Mouse (Mus musculus): ENCODE results near the gene Cybrd1.

Cybrd1 gene

GRCm38 (mm10) chr2:71168461-71169021 lies 50.8 kb downstream of the Cybrd1 start:
- no peak for DNase-seq (ENCODE audit: low read depth, low spot score)

- no peak for DNase-seq (ENCODE audit: low read depth, low spot score)
Measured at GRCm38 (mm10) chr2:71173031-71173430, 55.3 kb downstream of the Cybrd1 start.

DNA sequence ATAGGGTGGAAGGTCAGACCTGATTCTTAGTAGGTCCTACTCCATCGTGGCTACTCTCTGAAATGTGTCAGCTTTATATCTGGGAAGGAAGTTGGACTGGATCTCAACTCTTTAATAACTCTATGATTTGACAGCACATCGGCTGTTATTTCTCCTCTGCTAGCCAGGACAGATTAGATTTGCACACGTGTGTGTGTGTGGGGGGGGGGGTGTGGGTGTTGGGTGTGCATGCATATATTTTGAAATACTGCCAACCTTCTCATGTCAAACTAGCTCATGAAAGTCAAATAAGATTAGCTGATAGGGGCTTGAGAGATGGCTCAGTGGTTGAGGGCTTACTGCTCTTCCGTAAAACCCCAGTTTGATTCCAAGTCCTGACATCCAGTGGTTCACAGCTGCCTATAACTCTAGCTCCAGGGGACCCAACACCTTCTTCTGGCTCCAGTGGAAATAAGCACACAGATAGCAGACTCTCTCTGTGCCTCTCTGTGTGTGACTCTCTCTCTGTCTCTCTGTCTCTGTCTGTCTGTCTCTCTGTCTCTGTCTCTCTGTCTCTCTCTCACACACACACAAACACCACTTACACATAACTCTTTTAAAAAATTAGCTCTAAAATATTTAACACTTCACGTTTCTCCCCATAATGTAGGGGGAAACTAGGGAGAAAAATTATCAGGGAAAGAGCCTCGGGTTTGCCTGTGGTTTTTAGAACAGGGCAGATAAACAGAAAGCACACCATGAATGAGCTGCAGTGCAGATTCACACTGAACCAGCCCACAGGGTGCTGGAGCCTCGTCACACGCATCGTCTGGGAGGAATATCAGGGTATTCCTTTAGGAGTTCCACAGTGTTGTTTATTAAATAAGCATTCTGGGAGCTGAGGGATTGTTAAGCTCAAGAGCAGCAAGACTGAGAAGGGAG lies 58.9 kb downstream of the Cybrd1 start:
- DNase-seq (ENCODE audit: low read depth, low spot score): no peak

GRCm38 (mm10) chr2:71177250-71177615 lies 59.5 kb downstream of the Cybrd1 start:
- no peak for DNase-seq (ENCODE audit: low read depth, low spot score)

DNA sequence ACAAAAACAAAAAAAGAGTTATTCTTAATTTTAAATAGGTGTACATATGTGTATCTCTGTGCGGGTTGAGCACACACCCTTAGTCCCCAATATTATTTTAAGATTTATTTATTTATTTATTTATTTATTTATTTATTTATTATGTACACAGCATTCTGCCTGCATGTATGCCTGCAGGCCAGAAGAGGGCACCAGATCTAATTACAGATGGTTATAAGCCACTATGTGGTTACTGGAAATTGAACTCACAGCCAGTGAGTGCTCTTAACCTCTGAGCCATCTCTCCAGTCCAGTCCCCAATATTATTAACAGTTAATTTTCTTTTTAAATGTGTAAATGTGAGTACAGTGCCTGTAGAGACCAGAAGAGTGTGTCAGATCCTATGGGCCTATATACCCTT lies 60.0 kb downstream of the Cybrd1 start:
- DNase-seq (ENCODE audit: low read depth, low spot score): no peak

- no peak for DNase-seq (ENCODE audit: low read depth, low spot score)
Measured at GRCm38 (mm10) chr2:71179716-71180115, 62.0 kb downstream of the Cybrd1 start.

DNA sequence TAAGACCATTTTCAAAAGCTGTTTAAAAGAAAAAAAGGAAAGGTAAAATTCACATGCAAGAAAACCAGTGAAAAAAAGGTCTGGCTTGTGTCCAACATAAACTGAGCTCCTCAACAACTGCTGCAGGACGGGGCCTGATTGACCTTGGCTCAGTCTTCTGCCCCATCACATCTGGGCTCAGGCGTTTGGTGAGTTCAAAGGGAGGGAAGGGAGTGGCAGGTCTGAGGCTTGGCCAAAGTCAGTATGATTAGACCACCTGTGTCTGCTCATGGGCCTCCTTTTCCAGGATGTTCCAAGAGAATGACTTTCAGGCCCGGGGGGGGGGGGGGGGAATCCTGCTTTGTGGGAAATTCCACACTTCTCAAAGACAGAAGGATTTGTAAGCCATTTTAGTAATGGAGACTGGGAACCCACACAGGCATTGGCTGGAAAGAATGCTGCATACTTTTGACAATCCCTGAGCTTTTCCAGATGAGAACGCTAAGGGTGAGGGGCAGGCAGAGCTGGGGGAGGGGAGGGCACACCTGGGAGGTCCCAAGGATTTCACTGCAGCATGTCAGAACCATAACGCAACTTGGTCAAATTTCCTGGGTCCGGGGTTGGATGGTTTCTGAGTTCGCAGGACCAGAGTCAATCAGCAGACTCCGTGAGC lies 63.0 kb downstream of the Cybrd1 start:
- DNase-seq (ENCODE audit: low read depth, low spot score): no peak

GRCm38 (mm10) chr2:71187950-71188349 lies 70.2 kb downstream of the Cybrd1 start:
- no peak for DNase-seq (ENCODE audit: low read depth, low spot score)

DNA sequence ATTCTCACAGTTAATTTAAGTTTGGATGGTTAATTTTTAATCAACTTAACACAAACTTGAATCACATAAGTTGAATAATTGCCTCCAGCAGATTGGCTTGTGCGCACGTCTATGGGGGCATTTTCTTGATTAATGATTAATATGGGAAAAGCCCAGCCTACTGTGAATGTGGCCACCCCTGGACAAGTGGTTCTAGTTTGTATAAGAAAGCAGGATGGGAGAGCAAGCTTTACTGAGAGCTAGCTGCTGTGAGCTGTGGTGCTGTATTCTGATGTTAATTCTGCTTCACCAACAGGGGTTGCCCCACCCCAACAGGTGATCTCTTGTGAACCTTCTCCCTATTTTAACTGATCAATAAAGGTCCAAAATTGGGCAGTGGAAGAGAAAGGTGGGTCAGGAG lies 71.1 kb downstream of the Cybrd1 start:
- DNase-seq (ENCODE audit: low read depth, low spot score): no peak

GRCm38 (mm10) chr2:71191391-71192194 lies 73.9 kb downstream of the Cybrd1 start:
- DNase-seq (ENCODE audit: low read depth, low spot score): no peak

DNA sequence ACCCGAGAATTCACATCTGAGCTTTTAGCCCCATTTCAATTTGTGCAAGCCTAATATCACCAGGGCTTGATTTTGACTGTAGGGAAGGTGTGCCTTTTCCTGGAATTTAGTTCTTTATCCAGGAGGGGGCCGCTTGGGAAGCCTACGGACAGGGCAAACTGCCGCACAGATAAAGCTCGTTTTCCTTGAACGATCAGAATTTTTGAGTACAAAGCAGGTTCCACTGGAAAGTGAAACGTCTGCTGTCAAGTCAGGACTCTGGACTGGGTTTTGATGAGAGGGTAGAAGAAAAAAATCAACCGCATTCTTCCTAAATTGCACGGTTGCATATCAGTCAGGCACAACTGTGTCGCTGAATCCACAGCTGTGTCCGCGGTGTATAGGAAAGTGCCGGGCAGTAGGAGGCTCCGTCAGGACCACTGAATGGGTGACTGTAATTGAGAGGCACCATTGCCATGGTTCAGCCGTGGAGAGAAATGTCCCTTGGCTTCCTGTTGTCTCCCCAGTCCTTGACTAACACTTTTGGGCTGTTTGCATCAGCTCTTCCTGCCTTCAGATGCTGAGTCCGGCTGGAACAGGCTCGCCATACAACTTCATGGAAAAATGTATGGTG lies 74.6 kb downstream of the Cybrd1 start:
- DNase-seq (ENCODE audit: low read depth, low spot score): no peak
